In the genomic region with DNA sequence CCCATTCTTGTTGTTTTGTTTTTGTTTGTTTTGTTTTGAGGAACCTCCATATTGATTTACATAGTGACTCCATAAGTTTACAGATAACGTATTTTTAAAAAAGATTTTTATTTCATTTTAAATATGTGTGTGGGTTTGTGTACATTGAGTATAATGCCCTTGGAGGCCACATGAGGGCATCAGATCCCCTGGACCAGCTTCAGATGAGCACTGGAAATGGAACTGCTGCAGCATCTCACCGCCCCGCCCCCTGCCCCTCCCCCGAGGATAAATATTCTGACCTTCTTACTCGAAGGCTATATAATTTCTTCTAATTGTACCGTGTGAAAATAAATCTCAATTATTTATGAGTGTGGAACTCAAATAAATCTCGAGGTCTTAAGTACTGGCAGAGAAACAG, we compare ENCODE assay signal across 27 mouse cellular contexts. TPM values are rescaled to one million over a fixed set of nuclear protein-coding genes. Genes with fewer than 3 reads are reported as not detected.
DNase-seq lines count a peak whose midpoint lies in the region; ATAC-seq and TF ChIP-seq lines count a peak whose summit lies in the region.
"Had no signal": no experiment of that assay in that cellular context is flagged by ENCODE, and none has a peak within 500 bp of the region (broad histone marks: within the 10 kb centered on the region; RNA-seq: fewer than 3 reads in every experiment).

No protein-coding gene starts in this region.

- no peaks in the 10 kb centered on the region for H3K36me3 ChIP-seq in forebrain, postnatal 0 days (ENCODE audit: insufficient read depth)
- H3K36me3 ChIP-seq in forebrain, embryonic 11.5 days (ENCODE audit: control insufficient read depth, insufficient read depth, low read length): no peaks in the 10 kb centered on the region
- H3K36me3 ChIP-seq in stomach, postnatal 0 days (ENCODE audit: control insufficient read depth, insufficient read depth, low read length): no peaks in the 10 kb centered on the region
- H3K36me3 ChIP-seq: embryonic facial prominence, embryonic 15.5 days; forebrain, embryonic 15.5 days; hindbrain, embryonic 10.5 days; limb, embryonic 10.5 days; liver, embryonic 15.5 days; midbrain, embryonic 10.5 days; neural tube, embryonic 15.5 days; stomach, embryonic 15.5 days had no signal

- intact Hi-C loops in left cerebral cortex, adult 2 months (cut with DNase I): no loop called here
- intact Hi-C loops in left cerebral cortex, postnatal 36 days (cut with DNase I): no loop called here

- no peak overlapping the region for H3K9ac ChIP-seq in forebrain, postnatal 0 days
- no peak overlapping the region for H3K9ac ChIP-seq in forebrain, embryonic 11.5 days (ENCODE audit: low read length)
- no peak overlapping the region for H3K9ac ChIP-seq in stomach, postnatal 0 days (ENCODE audit: low read length)
- H3K9ac ChIP-seq: embryonic facial prominence, embryonic 15.5 days; forebrain, embryonic 15.5 days; liver, embryonic 15.5 days; neural tube, embryonic 15.5 days; stomach, embryonic 15.5 days had no signal

- no peak overlapping the region for H3K4me2 ChIP-seq in forebrain, postnatal 0 days (ENCODE audit: low read depth)
- H3K4me2 ChIP-seq in forebrain, embryonic 11.5 days (ENCODE audit: low read depth, low read length, severe bottlenecking): no peak overlapping the region
- no peak overlapping the region for H3K4me2 ChIP-seq in stomach, postnatal 0 days (replicated peaks; ENCODE audit: low read depth)
- H3K4me2 ChIP-seq: embryonic facial prominence, embryonic 15.5 days; forebrain, embryonic 15.5 days; heart, embryonic 11.5 days; liver, embryonic 15.5 days; neural tube, embryonic 15.5 days; stomach, embryonic 15.5 days had no signal

- 61% methylated on average over 7 of the region's 7 CpGs for WGBS in forebrain, postnatal 0 days
- WGBS in forebrain, embryonic 11.5 days: 68% methylated on average over 7 of the region's 7 CpGs
- WGBS in stomach, postnatal 0 days: 48% methylated on average over 7 of the region's 7 CpGs

- H3K27ac ChIP-seq in forebrain, postnatal 0 days (ENCODE audit: low read depth, low read length): no peak overlapping the region
- no peak overlapping the region for H3K27ac ChIP-seq in forebrain, embryonic 11.5 days (ENCODE audit: low read depth, low read length)
- H3K27ac ChIP-seq in left cerebral cortex, adult 2 months: no peak overlapping the region
- no peak overlapping the region for H3K27ac ChIP-seq in stomach, postnatal 0 days (replicated peaks)
- H3K27ac ChIP-seq: embryonic facial prominence, embryonic 15.5 days; forebrain, embryonic 15.5 days; hindbrain, embryonic 10.5 days; limb, embryonic 10.5 days; liver, embryonic 15.5 days; midbrain, embryonic 10.5 days; neural tube, embryonic 15.5 days; stomach, embryonic 15.5 days had no signal

- no peaks in the 10 kb centered on the region for H3K4me1 ChIP-seq in forebrain, postnatal 0 days (ENCODE audit: insufficient read depth)
- H3K4me1 ChIP-seq in forebrain, embryonic 11.5 days (replicated peaks; ENCODE audit: control insufficient read depth, insufficient read depth, low read length): no peaks in the 10 kb centered on the region
- no peaks in the 10 kb centered on the region for H3K4me1 ChIP-seq in stomach, postnatal 0 days (replicated peaks; ENCODE audit: control insufficient read depth, insufficient read depth)
- H3K4me1 ChIP-seq: embryonic facial prominence, embryonic 15.5 days; forebrain, embryonic 15.5 days; hindbrain, embryonic 10.5 days; limb, embryonic 10.5 days; liver, embryonic 15.5 days; midbrain, embryonic 10.5 days; neural tube, embryonic 15.5 days; stomach, embryonic 15.5 days had no signal

- H3K4me3 ChIP-seq in forebrain, postnatal 0 days (ENCODE audit: low read depth, low read length): no peak overlapping the region
- no peak overlapping the region for H3K4me3 ChIP-seq in forebrain, embryonic 11.5 days (ENCODE audit: low read depth, low read length)
- no peak overlapping the region for H3K4me3 ChIP-seq in left cerebral cortex, adult 2 months
- no peak overlapping the region for H3K4me3 ChIP-seq in stomach, postnatal 0 days (ENCODE audit: low read depth, low read length)
- H3K4me3 ChIP-seq: embryonic facial prominence, embryonic 15.5 days; forebrain, embryonic 15.5 days; hindbrain, embryonic 10.5 days; limb, embryonic 10.5 days; liver, embryonic 15.5 days; midbrain, embryonic 10.5 days; neural tube, embryonic 15.5 days; stomach, embryonic 15.5 days had no signal

- no peak for DNase-seq in forebrain, postnatal 0 days
- DNase-seq in forebrain, embryonic 11.5 days (ENCODE audit: low spot score): no peak
- DNase-seq in left cerebral cortex, adult 2 months (ENCODE audit: extremely low spot score in 1 of 2, low spot score in 2 of 2): no peak
- DNase-seq in left cerebral cortex, postnatal 36 days (ENCODE audit: low spot score in 2 of 2): no peak
- peak; percentile 8 for DNase-seq in A20 (ENCODE audit: low read depth, low spot score)
- DNase-seq in stomach, postnatal 0 days (ENCODE audit: low spot score): no peak
- DNase-seq in urinary bladder, postnatal 14 days (ENCODE audit: low spot score): no peak
- DNase-seq: adrenal gland, postnatal 14 days; cerebellum, adult 11 months; gastrocnemius, postnatal 10 days; liver; lung, postnatal 10 days; thymus, adult 2 months; thymus, postnatal 4 days had no signal

- ATAC-seq in forebrain, postnatal 0 days: no peak
- ATAC-seq in forebrain, embryonic 11.5 days (replicated peaks; ENCODE audit: low FRiP score): no peak
- ATAC-seq in stomach, postnatal 0 days (ENCODE audit: low FRiP score, low TSS enrichment): no peak
- ATAC-seq: forebrain, embryonic 15.5 days; intestine, postnatal 0 days had no signal

- no peak for TF ChIP-seq EP300 in stomach, postnatal 0 days (optimal IDR thresholded peaks at IDR 0.05)

- TF ChIP-seq CTCF in forebrain, postnatal 0 days (IDR thresholded peaks at IDR 0.05; ENCODE audit: low read depth): 0 out of 2 replicates have a peak, but pooled peaks have one; percentile 20
- peak; percentile 28 for TF ChIP-seq CTCF in left cerebral cortex, adult 2 months (IDR thresholded peaks at IDR 0.05)
- peak; percentile 14; the same call in 1 of the 2 replicates for TF ChIP-seq CTCF in stomach, postnatal 0 days (IDR thresholded peaks at IDR 0.05; ENCODE audit: low read depth)

- H3K9me3 ChIP-seq in forebrain, postnatal 0 days (ENCODE audit: low read length): no peaks in the 10 kb centered on the region
- H3K9me3 ChIP-seq in forebrain, embryonic 11.5 days (ENCODE audit: control insufficient read depth, low read length): no peaks in the 10 kb centered on the region
- no peaks in the 10 kb centered on the region for H3K9me3 ChIP-seq in stomach, postnatal 0 days (ENCODE audit: control insufficient read depth, low read length)
- H3K9me3 ChIP-seq: embryonic facial prominence, embryonic 15.5 days; forebrain, embryonic 15.5 days; hindbrain, embryonic 10.5 days; limb, embryonic 10.5 days; liver, embryonic 15.5 days; midbrain, embryonic 10.5 days; neural tube, embryonic 15.5 days; stomach, embryonic 15.5 days had no signal

- no peaks in the 10 kb centered on the region for H3K27me3 ChIP-seq in forebrain, postnatal 0 days (ENCODE audit: insufficient read depth, low read length)
- H3K27me3 ChIP-seq in forebrain, embryonic 11.5 days (ENCODE audit: control insufficient read depth, insufficient read depth, low read length): no peaks in the 10 kb centered on the region
- no peaks in the 10 kb centered on the region for H3K27me3 ChIP-seq in stomach, postnatal 0 days (ENCODE audit: control insufficient read depth, insufficient read depth, low read length)
- H3K27me3 ChIP-seq: embryonic facial prominence, embryonic 15.5 days; forebrain, embryonic 15.5 days; liver, embryonic 15.5 days; neural tube, embryonic 15.5 days; stomach, embryonic 15.5 days had no signal

RNA-seq across cellular contexts. Expression of gene Caln1, which starts 14.0 kb away (rescaled TPM):
- total RNA-seq in forebrain, postnatal 0 days (2014; rRNA removed): 48.7 and 57.2 TPM in 2 replicates
- polyA plus RNA-seq in forebrain, postnatal 0 days (2015; fragmentation: Nextera tagmentation; extraction: Ambion mirVana): 32.3 and 58.7 TPM in 2 replicates
- polyA plus RNA-seq in forebrain, embryonic 11.5 days (2014; fragmentation: Nextera tagmentation; extraction: Ambion mirVana): 0.33 and 0.48 TPM in 2 replicates
- total RNA-seq in left cerebral cortex, adult 2 months (2021): 100 to 1,000 TPM; 116 to 124 TPM
- total RNA-seq in left cerebral cortex, postnatal 36 days (2021): 100 to 1,000 TPM; 130 to 138 TPM
- 0.11 and 0.25 TPM in 2 replicates for polyA plus RNA-seq in stomach, postnatal 0 days (2015; fragmentation: Nextera tagmentation; extraction: Ambion mirVana)
- total RNA-seq: granulocyte monocyte progenitor cell, adult 5-6 weeks had no signal
- polyA plus RNA-seq: heart, postnatal 0 days; liver, embryonic 15.5 days had no signal

RNA-seq across cellular contexts. Expression of gene A330070K13Rik, which starts 29.2 kb away (rescaled TPM):
- not detected in 2 replicates for total RNA-seq in forebrain, postnatal 0 days (2014; rRNA removed)
- polyA plus RNA-seq in forebrain, postnatal 0 days (2015; fragmentation: Nextera tagmentation; extraction: Ambion mirVana): 0.27 TPM in 1 of 2 replicates, not detected in the other
- not detected in 2 replicates for polyA plus RNA-seq in forebrain, embryonic 11.5 days (2014; fragmentation: Nextera tagmentation; extraction: Ambion mirVana)
- total RNA-seq in left cerebral cortex, adult 2 months (2021): 1 to 10 TPM; 1.0 to 1.6 TPM
- 1 to 10 TPM; 1.6 to 2.0 TPM for total RNA-seq in left cerebral cortex, postnatal 36 days (2021)
- polyA plus RNA-seq in stomach, postnatal 0 days (2015; fragmentation: Nextera tagmentation; extraction: Ambion mirVana): not detected in 2 replicates
- total RNA-seq: adrenal gland, postnatal 14 days; gastrocnemius, postnatal 10 days; granulocyte monocyte progenitor cell, adult 5-6 weeks had no signal
- polyA plus RNA-seq: embryonic facial prominence, embryonic 15.5 days; forebrain, embryonic 15.5 days; heart, embryonic 11.5 days; heart, postnatal 0 days; hindbrain, embryonic 10.5 days; intestine, postnatal 0 days; kidney, embryonic 16.5 days; limb, embryonic 10.5 days; liver, embryonic 15.5 days; midbrain, embryonic 10.5 days; stomach, embryonic 15.5 days; thymus, adult 2 months had no signal
